ENCODE assay signal across 7 mouse cellular contexts in the genomic region with DNA sequence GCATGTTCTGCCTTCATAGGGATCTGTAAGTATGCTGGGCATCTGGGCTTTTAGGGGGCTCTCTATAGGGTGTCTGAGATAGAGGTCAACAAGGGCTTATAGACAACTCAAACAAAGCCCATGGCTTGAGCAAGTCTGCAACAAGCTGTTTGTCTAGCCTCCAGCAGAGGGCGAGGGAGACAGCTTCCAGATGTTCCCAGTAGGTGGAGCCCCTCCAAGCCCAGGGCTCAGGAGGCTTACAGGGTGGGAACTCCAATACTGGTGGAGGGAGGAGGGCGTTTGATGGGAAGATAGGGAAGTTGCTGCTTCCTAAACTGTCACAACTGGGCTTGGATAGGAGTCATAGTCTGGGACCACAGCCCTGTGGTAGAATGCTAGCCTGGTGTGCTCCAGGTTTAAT. TPM values are rescaled to one million over a fixed set of nuclear protein-coding genes. Genes with fewer than 3 reads are reported as not detected.
DNase-seq lines count a peak whose midpoint lies in the region; ATAC-seq and TF ChIP-seq lines count a peak whose summit lies in the region.

No protein-coding gene starts in this region.

- H3K9ac ChIP-seq in ES-E14 (ENCODE audit: insufficient read depth, low read depth, low read length, poor library complexity, severe bottlenecking): no peak overlapping the region
- no peak overlapping the region for H3K9ac ChIP-seq in forebrain, embryonic 12.5 days
- H3K9ac ChIP-seq in hindbrain, embryonic 11.5 days (ENCODE audit: low read depth, low read length): no peak overlapping the region
- H3K9ac ChIP-seq in midbrain, embryonic 11.5 days (ENCODE audit: low read length): no peak overlapping the region

- peak; percentile 86 for DNase-seq in ES-E14 (ENCODE audit: low read depth, low spot score)
- peak; percentile 45 to 48 for DNase-seq in adrenal gland, adult 18-20 months (ENCODE audit: low spot score in 2 of 2)
- peak; percentile 84 for DNase-seq in hindbrain, embryonic 11.5 days (ENCODE audit: low spot score)
- DNase-seq in limb, embryonic 10.5 days (ENCODE audit: low spot score): peak; percentile 75
- peak; percentile 94 for DNase-seq in midbrain, embryonic 11.5 days (ENCODE audit: low spot score, missing footprints)
- peak; percentile 23 to 66 for DNase-seq in spleen, postnatal 10 days (ENCODE audit: low spot score in 2 of 2)

- peak overlapping the region in 1 of 2 experiments; percentile 6; a peak in 2 of 4 replicates for H3K4me3 ChIP-seq in ES-E14 (ENCODE audit: insufficient read depth in 1 of 2, low read depth in 1 of 2, low read length in 2 of 2, poor library complexity in 1 of 2, severe bottlenecking in 1 of 2)
- H3K4me3 ChIP-seq in forebrain, embryonic 12.5 days (replicated peaks): no peak overlapping the region
- no peak overlapping the region for H3K4me3 ChIP-seq in hindbrain, embryonic 11.5 days (ENCODE audit: low read depth, low read length)
- no peak overlapping the region for H3K4me3 ChIP-seq in limb, embryonic 10.5 days
- no peak overlapping the region for H3K4me3 ChIP-seq in midbrain, embryonic 11.5 days (ENCODE audit: low read depth, low read length)

- in situ Hi-C loops in ES-E14 (cut with MboI; ENCODE audit: low sequenced_read_pairs in 2 of 2, unreplicated experiment in 2 of 2): loop anchor here in 1 of 2 experiments (10.0 kb wide), 1 partner anchor 102 kb away; no protein-coding TSS in a partner anchor

- peak; percentile 53 for ATAC-seq in forebrain, embryonic 12.5 days (ENCODE audit: low FRiP score)
- ATAC-seq in hindbrain, embryonic 11.5 days (ENCODE audit: low FRiP score): peak; percentile 60; the same call in 1 of the 2 replicates
- ATAC-seq in midbrain, embryonic 11.5 days (ENCODE audit: low FRiP score): peak; percentile 54

- H3K4me2 ChIP-seq in forebrain, embryonic 12.5 days: no peak overlapping the region
- H3K4me2 ChIP-seq in hindbrain, embryonic 11.5 days (replicated peaks; ENCODE audit: low read depth, low read length): no peak overlapping the region
- no peak overlapping the region for H3K4me2 ChIP-seq in midbrain, embryonic 11.5 days

- 36% methylated on average over 2 of the region's 2 CpGs for WGBS in forebrain, embryonic 12.5 days
- WGBS in hindbrain, embryonic 11.5 days: 51% methylated on average over 2 of the region's 2 CpGs
- WGBS in limb, embryonic 10.5 days: 47% methylated on average over 2 of the region's 2 CpGs
- 46% methylated on average over 2 of the region's 2 CpGs for WGBS in midbrain, embryonic 11.5 days

- peaks cover 56% of the 10 kb centered on the region for H3K36me3 ChIP-seq in ES-E14 (ENCODE audit: control insufficient read depth, insufficient read depth, low read length, poor library complexity, severe bottlenecking)
- H3K36me3 ChIP-seq in forebrain, embryonic 12.5 days (replicated peaks): peaks cover 80% of the 10 kb centered on the region
- H3K36me3 ChIP-seq in hindbrain, embryonic 11.5 days (ENCODE audit: control insufficient read depth, insufficient read depth, low read length): peaks cover 11% of the 10 kb centered on the region
- H3K36me3 ChIP-seq in limb, embryonic 10.5 days: peaks cover 83% of the 10 kb centered on the region
- H3K36me3 ChIP-seq in midbrain, embryonic 11.5 days (ENCODE audit: control insufficient read depth, insufficient read depth, low read length): peaks cover 28% of the 10 kb centered on the region

- no peak overlapping the region for H3K27ac ChIP-seq in ES-E14 (ENCODE audit: insufficient read depth, low read depth, low read length, poor library complexity, severe bottlenecking)
- no peak overlapping the region for H3K27ac ChIP-seq in forebrain, embryonic 12.5 days
- no peak overlapping the region for H3K27ac ChIP-seq in hindbrain, embryonic 11.5 days (ENCODE audit: low read depth, low read length)
- H3K27ac ChIP-seq in limb, embryonic 10.5 days: no peak overlapping the region
- no peak overlapping the region for H3K27ac ChIP-seq in midbrain, embryonic 11.5 days (ENCODE audit: low read depth, low read length)

- peaks cover 0 to 23% of the 10 kb centered on the region in 2 experiments; a peak in 2 of 4 replicates for H3K4me1 ChIP-seq in ES-E14 (ENCODE audit: control insufficient read depth in 2 of 2, insufficient read depth in 2 of 2, low read length in 2 of 2, poor library complexity in 1 of 2)
- peaks cover 2% of the 10 kb centered on the region; the same call in 1 of the 2 replicates for H3K4me1 ChIP-seq in forebrain, embryonic 12.5 days
- H3K4me1 ChIP-seq in hindbrain, embryonic 11.5 days (replicated peaks; ENCODE audit: control insufficient read depth, insufficient read depth, low read length): no peaks in the 10 kb centered on the region
- peaks cover 6% of the 10 kb centered on the region for H3K4me1 ChIP-seq in limb, embryonic 10.5 days
- no peaks in the 10 kb centered on the region for H3K4me1 ChIP-seq in midbrain, embryonic 11.5 days (ENCODE audit: control insufficient read depth, insufficient read depth, low read length)

- H3K27me3 ChIP-seq in forebrain, embryonic 12.5 days: peaks cover 18% of the 10 kb centered on the region
- H3K27me3 ChIP-seq in hindbrain, embryonic 11.5 days (ENCODE audit: control insufficient read depth, insufficient read depth, low read length): peaks cover 5% of the 10 kb centered on the region
- peaks cover 33% of the 10 kb centered on the region for H3K27me3 ChIP-seq in limb, embryonic 10.5 days (ENCODE audit: low read depth, poor library complexity, severe bottlenecking)
- no peaks in the 10 kb centered on the region; the same call in 1 of the 2 replicates for H3K27me3 ChIP-seq in midbrain, embryonic 11.5 days (ENCODE audit: control insufficient read depth, insufficient read depth, low read length)

- H3K9me3 ChIP-seq in ES-E14 (ENCODE audit: control insufficient read depth, insufficient read depth, low read depth, low read length): no peaks in the 10 kb centered on the region
- H3K9me3 ChIP-seq in forebrain, embryonic 12.5 days: no peaks in the 10 kb centered on the region
- H3K9me3 ChIP-seq in hindbrain, embryonic 11.5 days (ENCODE audit: control insufficient read depth, low read length): no peaks in the 10 kb centered on the region
- no peaks in the 10 kb centered on the region for H3K9me3 ChIP-seq in limb, embryonic 10.5 days (replicated peaks)
- no peaks in the 10 kb centered on the region for H3K9me3 ChIP-seq in midbrain, embryonic 11.5 days (ENCODE audit: control insufficient read depth, low read length)

TF ChIP-seq in ES-E14, 5 proteins besides CTCF, POLR2A, EP300 and RAD21:
- TF ChIP-seq HCFC1 (IDR thresholded peaks at IDR 0.05; ENCODE audit: borderline replicate concordance, insufficient read depth, low read length) (0 out of 2 replicates have a peak, but pooled peaks have one; percentile 32), ZC3H11A (IDR thresholded peaks at IDR 0.05; ENCODE audit: borderline replicate concordance, low read depth, low read length) (no peak), MAFK (IDR thresholded peaks at IDR 0.05; ENCODE audit: insufficient read depth, low read depth, low read length) (no peak), ZNF384 (IDR thresholded peaks at IDR 0.05; ENCODE audit: low read depth, low read length) (0 out of 2 replicates have a peak, but pooled peaks have one; percentile 12), CHD2 (IDR thresholded peaks at IDR 0.05; ENCODE audit: low read depth, low read length) (no peak; the same call in 1 of the 2 replicates)

RNA-seq across cellular contexts. Expression of gene Chd5, which starts 5.5 kb away (rescaled TPM):
- total RNA-seq in ES-E14 (2012; rRNA removed): 3.1 and 5.8 TPM in 2 replicates
- 1 to 10 TPM; 6.9 to 9.7 TPM for total RNA-seq in adrenal gland, adult 18-20 months (2021)
- polyA plus RNA-seq in forebrain, embryonic 12.5 days (2016; fragmentation: Nextera tagmentation; extraction: Ambion mirVana): 6.8 and 7.4 TPM in 2 replicates
- 0.14 and 0.28 TPM in 2 replicates for polyA plus RNA-seq in hindbrain, embryonic 11.5 days (2014; fragmentation: Nextera tagmentation; extraction: Ambion mirVana)
- polyA plus RNA-seq in limb, embryonic 10.5 days (2016; fragmentation: Nextera tagmentation; extraction: Ambion mirVana): 0.01 and 0.03 TPM in 2 replicates
- 0.56 and 0.66 TPM in 2 replicates for polyA plus RNA-seq in midbrain, embryonic 11.5 days (2014; fragmentation: Nextera tagmentation; extraction: Ambion mirVana)

RNA-seq across cellular contexts. Expression of gene Rpl22, which starts 7.4 kb away (rescaled TPM):
- 1,269 and 1,458 TPM in 2 replicates for total RNA-seq in ES-E14 (2012; rRNA removed)
- 100 to 1,000 TPM; 443 to 509 TPM for total RNA-seq in adrenal gland, adult 18-20 months (2021)
- 319 and 331 TPM in 2 replicates for polyA plus RNA-seq in forebrain, embryonic 12.5 days (2016; fragmentation: Nextera tagmentation; extraction: Ambion mirVana)
- polyA plus RNA-seq in hindbrain, embryonic 11.5 days (2014; fragmentation: Nextera tagmentation; extraction: Ambion mirVana): 304 and 330 TPM in 2 replicates
- polyA plus RNA-seq in limb, embryonic 10.5 days (2016; fragmentation: Nextera tagmentation; extraction: Ambion mirVana): 352 and 417 TPM in 2 replicates
- polyA plus RNA-seq in midbrain, embryonic 11.5 days (2014; fragmentation: Nextera tagmentation; extraction: Ambion mirVana): 357 and 368 TPM in 2 replicates

RNA-seq across cellular contexts. Expression of gene Rnf207, which starts 14.2 kb away (rescaled TPM):
- total RNA-seq in ES-E14 (2012; rRNA removed): 4.6 and 9.0 TPM in 2 replicates
- 1 to 10 TPM in 1 of 2 experiments, under 1 TPM in 1; 0.43 to 1.3 TPM for total RNA-seq in adrenal gland, adult 18-20 months (2021)
- polyA plus RNA-seq in forebrain, embryonic 12.5 days (2016; fragmentation: Nextera tagmentation; extraction: Ambion mirVana): 1.5 and 2.7 TPM in 2 replicates
- polyA plus RNA-seq in hindbrain, embryonic 11.5 days (2014; fragmentation: Nextera tagmentation; extraction: Ambion mirVana): 1.5 and 1.6 TPM in 2 replicates
- 0.70 and 1.1 TPM in 2 replicates for polyA plus RNA-seq in limb, embryonic 10.5 days (2016; fragmentation: Nextera tagmentation; extraction: Ambion mirVana)
- 1.1 and 1.7 TPM in 2 replicates for polyA plus RNA-seq in midbrain, embryonic 11.5 days (2014; fragmentation: Nextera tagmentation; extraction: Ambion mirVana)

RNA-seq across cellular contexts. Expression of gene Icmt, which starts 35.9 kb away (rescaled TPM):
- 47.7 and 61.4 TPM in 2 replicates for total RNA-seq in ES-E14 (2012; rRNA removed)
- 10 to 100 TPM; 52.1 to 55.6 TPM for total RNA-seq in adrenal gland, adult 18-20 months (2021)
- 20.3 and 21.3 TPM in 2 replicates for polyA plus RNA-seq in forebrain, embryonic 12.5 days (2016; fragmentation: Nextera tagmentation; extraction: Ambion mirVana)
- polyA plus RNA-seq in hindbrain, embryonic 11.5 days (2014; fragmentation: Nextera tagmentation; extraction: Ambion mirVana): 17.4 and 20.6 TPM in 2 replicates
- polyA plus RNA-seq in limb, embryonic 10.5 days (2016; fragmentation: Nextera tagmentation; extraction: Ambion mirVana): 31.4 and 33.9 TPM in 2 replicates
- 18.1 and 19.8 TPM in 2 replicates for polyA plus RNA-seq in midbrain, embryonic 11.5 days (2014; fragmentation: Nextera tagmentation; extraction: Ambion mirVana)

RNA-seq across cellular contexts. Expression of gene Hes3, which starts 41.5 kb away (rescaled TPM):
- total RNA-seq in ES-E14 (2012; rRNA removed): 0.58 and 1.1 TPM in 2 replicates
- not detected for total RNA-seq in adrenal gland, adult 18-20 months (2021)
- 0.43 and 0.46 TPM in 2 replicates for polyA plus RNA-seq in forebrain, embryonic 12.5 days (2016; fragmentation: Nextera tagmentation; extraction: Ambion mirVana)
- 2.9 and 3.5 TPM in 2 replicates for polyA plus RNA-seq in hindbrain, embryonic 11.5 days (2014; fragmentation: Nextera tagmentation; extraction: Ambion mirVana)
- polyA plus RNA-seq in limb, embryonic 10.5 days (2016; fragmentation: Nextera tagmentation; extraction: Ambion mirVana): not detected in 2 replicates
- polyA plus RNA-seq in midbrain, embryonic 11.5 days (2014; fragmentation: Nextera tagmentation; extraction: Ambion mirVana): 8.6 and 12.6 TPM in 2 replicates
